Mouse (Mus musculus) bone marrow macrophage, adult 2 months (primary cell): Measurements from ENCODE around the gene Atl1. TPM values are rescaled to one million over a fixed set of nuclear protein-coding genes. Genes with fewer than 3 reads are reported as not detected.

Experiments
- H3K27ac ChIP-seq: 2 replicates; pipeline ENCODE4 v1.5.1; 2012; ENCODE audit warnings: low read depth, low read length; ENCODE audit not compliant: insufficient read depth
- H3K4me1 ChIP-seq: 2 replicates; pipeline ENCODE4 v1.6.1; 2012; ENCODE audit warnings: low read length; ENCODE audit not compliant: control insufficient read depth, insufficient read depth
- H3K4me3 ChIP-seq: 2 replicates; pipeline ENCODE4 v1.5.1; 2012; ENCODE audit warnings: mild to moderate bottlenecking, low read length, moderate library complexity; ENCODE audit not compliant: insufficient read depth
- CTCF ChIP-seq: IDR thresholded peaks from 2 replicates; pipeline ENCODE4 v1.5.1; 2012; ENCODE audit warnings: low read depth, mild to moderate bottlenecking, low read length, moderate library complexity
- POLR2A ChIP-seq: IDR thresholded peaks from 2 replicates; pipeline ENCODE4 v1.6.1; 2012; ENCODE audit warnings: mild to moderate bottlenecking, low read depth, low read length, borderline replicate concordance
- polyA plus RNA-seq: library from polyadenylated mRNA; stranded (reverse); fragments of >200 nt; gene quantifications from 2 replicates; pipeline ENCODE4 v1.2.4, GENCODE M21; 2012; ENCODE audit not compliant: missing spikeins, insufficient read depth, insufficient read length

Atl1 gene
- polyA plus RNA-seq, 1 experiment: 0.84 TPM

DNA sequence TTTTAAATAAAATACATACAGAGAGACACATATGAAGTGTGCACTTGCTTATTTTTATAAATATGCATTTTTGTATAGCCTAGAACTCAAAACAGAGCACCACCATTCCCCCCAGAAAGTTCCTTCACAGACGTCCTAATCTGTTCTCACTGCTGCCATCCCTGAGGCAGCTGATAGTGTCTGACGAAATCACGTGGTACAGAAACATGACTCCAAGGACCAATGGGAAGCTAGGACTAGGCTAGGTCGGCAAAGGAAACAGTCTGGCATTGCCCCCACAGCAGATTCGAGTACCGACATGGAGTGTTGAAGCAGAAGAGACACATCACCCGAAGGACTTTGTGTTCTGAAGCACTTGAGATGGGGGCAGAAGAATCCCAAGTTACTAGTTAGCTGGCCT, 34.3 kb downstream of the Atl1 start:
- TF ChIP-seq CTCF: no peak
- no peak for TF ChIP-seq POLR2A
- H3K27ac ChIP-seq: no peak overlapping the region
- H3K4me3 ChIP-seq: no peak overlapping the region
- H3K4me1 ChIP-seq: no peaks in the 10 kb centered on the region

DNA sequence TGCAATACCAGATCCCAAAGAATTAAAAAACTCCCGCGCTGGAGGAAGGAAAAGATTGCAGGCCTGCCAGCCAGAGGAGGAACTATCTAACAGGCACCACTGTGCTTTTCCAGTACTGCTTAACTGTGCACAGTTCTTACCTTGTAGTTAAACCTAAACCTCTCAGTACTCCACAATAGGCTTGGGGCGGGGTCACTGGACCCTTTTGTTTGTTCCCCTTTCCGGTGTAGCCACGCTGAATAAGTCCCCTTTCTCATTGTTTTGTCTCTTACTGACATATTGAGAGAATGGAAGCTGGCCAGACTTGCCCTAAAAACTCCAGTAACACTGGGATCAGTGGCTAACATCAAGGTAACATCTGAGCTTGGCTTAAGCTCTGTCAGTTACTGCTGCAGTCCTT, 45.3 kb downstream of the Atl1 start:
- Histone ChIP-seq H3K4me1 (peaks cover 6% of the 10 kb centered on the region), H3K4me3 (no peak overlapping the region), H3K27ac (no peak overlapping the region)
- TF ChIP-seq CTCF: no peak
- TF ChIP-seq POLR2A: no peak

DNA sequence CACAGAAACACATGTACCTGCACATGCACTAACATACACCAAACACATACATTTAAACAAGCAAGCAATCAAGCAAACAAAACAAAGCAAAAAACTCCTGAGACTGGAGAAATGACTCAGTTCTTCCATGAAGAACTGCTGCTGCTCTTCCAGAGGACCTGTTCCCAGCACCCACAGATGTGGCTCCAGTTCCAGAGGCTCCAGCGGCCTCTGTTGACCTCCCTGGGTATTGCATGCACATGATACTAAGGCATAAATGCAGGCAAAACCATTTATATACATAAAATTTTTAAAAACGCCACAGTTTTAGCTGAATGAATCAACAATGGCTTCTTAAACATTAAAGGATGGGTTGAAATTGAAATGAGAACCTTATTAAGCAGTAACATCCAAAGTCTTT, 46.9 kb downstream of the Atl1 start:
- Histone ChIP-seq H3K4me3 (no peak overlapping the region), H3K27ac (no peak overlapping the region), H3K4me1 (peaks cover 9% of the 10 kb centered on the region)
- TF ChIP-seq CTCF (no peak), POLR2A (no peak)

DNA sequence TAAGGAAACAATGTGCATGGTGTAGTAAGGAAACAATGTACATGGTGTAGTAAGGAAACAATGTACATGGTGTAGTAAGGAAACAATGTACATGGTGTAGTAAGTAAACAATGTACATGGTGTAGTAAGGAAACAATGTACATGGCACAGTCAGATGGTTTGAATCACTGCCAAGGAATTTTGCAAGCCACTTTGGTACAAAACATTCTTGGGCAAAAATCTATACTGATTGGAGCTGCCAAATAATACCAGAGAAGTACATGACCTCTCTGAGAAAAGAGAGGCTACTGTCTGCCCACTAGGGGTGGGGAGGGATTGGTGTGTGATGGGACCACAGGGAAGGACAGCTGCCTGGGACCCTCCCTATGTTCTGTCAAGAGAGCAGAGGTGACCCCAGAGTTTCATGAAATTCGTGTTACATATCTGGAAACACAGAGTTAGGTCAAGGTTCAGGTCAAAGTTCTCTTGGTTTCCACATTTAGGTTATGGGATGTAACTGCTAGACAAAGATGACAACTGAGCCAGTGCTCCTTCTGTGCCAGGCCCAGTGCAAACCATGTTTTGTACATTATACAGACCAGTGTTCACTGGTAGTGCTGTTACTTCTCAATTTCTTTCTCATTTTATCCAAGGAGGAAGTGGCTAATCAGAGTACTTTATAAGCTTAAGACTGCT, 49.4 kb downstream of the Atl1 start:
- Histone ChIP-seq H3K4me1 (peaks cover 9% of the 10 kb centered on the region), H3K27ac (no peak overlapping the region), H3K4me3 (no peak overlapping the region)
- no peak for TF ChIP-seq POLR2A
- no peak for TF ChIP-seq CTCF

DNA sequence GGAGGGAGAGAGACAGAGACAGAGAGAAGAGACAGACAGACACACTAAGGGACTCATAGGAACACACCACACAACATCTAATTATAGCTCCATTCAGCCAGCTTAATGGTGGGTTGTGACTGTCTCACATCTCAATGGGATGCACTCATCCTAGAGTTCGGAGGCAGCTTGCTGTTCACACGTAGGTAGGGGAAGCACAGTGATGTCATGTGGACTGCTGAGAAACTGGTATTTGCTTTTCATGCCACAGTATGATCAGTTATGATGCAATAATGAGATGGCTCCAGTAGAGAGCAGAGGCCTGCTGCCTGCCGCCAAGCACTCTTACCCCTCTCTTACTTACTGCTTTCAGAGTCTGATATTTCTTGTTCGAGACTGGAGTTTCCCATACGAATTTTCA, 53.4 kb downstream of the Atl1 start:
- H3K4me3 ChIP-seq: no peak overlapping the region
- TF ChIP-seq CTCF (no peak), POLR2A (no peak)
- H3K4me1 ChIP-seq: peaks cover 11% of the 10 kb centered on the region
- H3K27ac ChIP-seq: no peak overlapping the region

DNA sequence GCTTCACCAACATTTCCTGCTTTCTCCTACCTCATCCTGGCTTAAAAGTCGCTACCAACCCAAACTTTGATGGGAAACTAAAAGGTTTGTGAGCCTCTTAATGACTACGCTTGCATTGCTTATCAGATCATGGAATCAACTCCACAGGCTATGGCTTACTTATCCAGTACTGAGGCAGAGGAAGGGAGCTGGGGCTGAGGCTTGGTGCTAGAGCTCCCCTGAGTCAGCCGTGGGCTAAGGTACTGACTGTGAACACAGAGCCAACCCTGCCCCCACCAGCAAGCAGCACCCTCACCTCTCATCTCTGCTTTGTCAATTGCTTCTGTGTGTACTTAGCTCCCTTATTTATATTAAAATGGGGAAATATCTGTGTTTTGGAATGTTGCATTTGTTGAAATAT, 55.1 kb downstream of the Atl1 start:
- no peak overlapping the region for H3K4me3 ChIP-seq
- TF ChIP-seq CTCF (no peak), POLR2A (no peak)
- peaks cover 7% of the 10 kb centered on the region for H3K4me1 ChIP-seq
- no peak overlapping the region for H3K27ac ChIP-seq

DNA sequence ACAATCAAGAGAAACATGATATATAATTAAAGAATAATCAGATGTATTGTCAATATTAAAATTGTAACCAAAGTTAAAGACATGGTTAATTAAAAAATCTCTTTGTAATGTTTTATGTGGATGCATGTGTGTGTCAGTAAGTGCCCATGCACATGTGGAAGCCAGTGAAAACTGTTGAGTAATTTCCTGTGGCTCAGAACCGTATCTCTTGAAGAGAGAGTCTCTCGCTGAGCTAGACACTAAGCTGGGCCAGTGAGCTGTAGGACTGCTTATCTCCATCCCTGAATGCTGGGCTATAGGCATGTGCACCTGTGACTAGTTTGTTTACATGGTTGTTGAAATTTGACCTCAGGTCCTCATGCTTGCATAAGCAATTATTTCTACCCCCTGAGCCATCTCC, 65.0 kb downstream of the Atl1 start:
- no peaks in the 10 kb centered on the region for H3K4me1 ChIP-seq
- TF ChIP-seq CTCF (no peak), POLR2A (no peak)
- H3K4me3 ChIP-seq: no peak overlapping the region
- no peak overlapping the region for H3K27ac ChIP-seq

DNA sequence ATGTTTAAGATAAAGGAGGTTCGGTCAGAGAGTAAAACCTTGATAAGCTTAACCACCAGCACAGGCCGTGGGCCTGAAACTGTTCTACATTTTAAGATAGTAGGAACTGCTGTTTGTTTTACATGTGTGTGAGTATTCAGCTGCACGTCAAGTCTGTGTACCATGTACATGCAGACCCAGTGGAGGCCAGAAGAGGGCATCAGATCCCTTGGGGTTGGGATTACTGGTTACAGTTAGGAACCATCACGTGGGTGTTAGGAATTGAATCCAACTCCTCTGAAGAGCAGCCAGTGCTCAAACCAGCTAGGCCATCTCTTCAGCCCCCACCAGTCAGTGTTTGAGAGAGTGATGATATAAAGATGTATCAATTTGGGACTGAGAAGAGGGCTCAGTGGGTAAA, 70.1 kb downstream of the Atl1 start:
- 0 out of 2 replicates have a peak, but pooled peaks have one; percentile 32 for TF ChIP-seq CTCF
- no peak for TF ChIP-seq POLR2A
- Histone ChIP-seq H3K4me1 (no peaks in the 10 kb centered on the region), H3K4me3 (no peak overlapping the region), H3K27ac (no peak overlapping the region)

DNA sequence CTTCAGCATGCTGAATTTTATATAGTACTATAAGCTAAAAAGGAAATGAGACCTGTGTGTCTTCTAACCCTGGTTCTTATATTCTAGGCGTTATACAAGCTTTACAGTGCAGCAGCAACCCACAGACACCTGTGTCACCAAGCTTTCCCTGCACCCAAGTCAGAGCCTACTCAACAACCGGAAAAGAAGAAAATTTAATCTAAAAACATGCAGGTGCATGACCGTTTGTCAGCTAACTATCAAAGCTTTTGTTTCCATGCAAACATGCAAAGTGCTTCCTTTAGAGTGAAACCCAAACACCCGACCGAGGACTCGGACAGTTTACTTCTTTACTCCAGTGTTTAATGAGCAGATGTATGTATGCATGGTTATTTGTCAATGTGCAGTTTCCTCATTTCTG, 70.7 kb downstream of the Atl1 start:
- TF ChIP-seq CTCF (no peak), POLR2A (no peak)
- no peak overlapping the region for H3K27ac ChIP-seq
- H3K4me3 ChIP-seq: no peak overlapping the region
- no peaks in the 10 kb centered on the region for H3K4me1 ChIP-seq

DNA sequence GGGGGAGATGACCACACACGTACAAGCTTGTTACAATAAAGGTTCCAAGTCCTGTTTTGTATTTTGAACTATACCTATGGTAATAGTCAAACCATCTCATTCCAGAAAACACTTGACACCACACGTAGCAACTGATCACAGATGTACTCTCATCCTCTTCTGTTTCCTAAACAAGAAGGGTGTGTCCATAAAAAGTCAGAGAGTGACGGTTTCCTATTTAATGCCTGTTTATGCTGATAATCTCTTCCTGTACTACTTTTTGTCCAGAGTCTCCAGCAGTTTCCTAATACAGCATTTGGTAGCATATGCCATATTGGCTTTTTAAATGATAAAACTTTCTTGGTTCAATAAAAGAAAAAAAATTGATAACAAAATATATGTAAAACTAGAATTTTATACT, 73.2 kb downstream of the Atl1 start:
- Histone ChIP-seq H3K27ac (no peak overlapping the region), H3K4me3 (no peak overlapping the region), H3K4me1 (no peaks in the 10 kb centered on the region)
- TF ChIP-seq POLR2A (no peak), CTCF (no peak)
